Mouse (Mus musculus): ENCODE measurements around the gene Olfr657.

Olfr657 gene

DNA sequence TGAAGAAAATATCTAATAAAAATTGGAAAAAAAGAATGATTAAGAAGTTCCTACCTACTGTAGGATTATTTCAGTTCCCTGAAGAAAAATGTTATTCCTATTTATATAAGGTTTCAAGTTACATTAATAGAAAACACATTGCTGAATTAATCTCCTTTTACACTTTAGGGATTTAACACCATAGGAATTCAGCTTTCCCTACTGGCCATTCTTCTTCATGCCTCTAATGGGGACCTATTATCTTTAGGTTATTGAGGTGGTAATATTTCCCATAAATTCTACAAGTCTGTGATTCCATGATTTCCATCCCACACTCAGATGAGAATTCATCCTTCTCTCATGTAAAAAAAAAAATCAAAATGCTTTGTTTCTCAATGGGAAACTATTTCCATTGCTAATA lies at the start of gene Olfr657:
TSS of gene Olfr657 (plus strand) at position 301 of the 400 bp plus-strand sequence.
- DNase-seq (ENCODE audit: low read depth, low spot score), result no peak

DNA sequence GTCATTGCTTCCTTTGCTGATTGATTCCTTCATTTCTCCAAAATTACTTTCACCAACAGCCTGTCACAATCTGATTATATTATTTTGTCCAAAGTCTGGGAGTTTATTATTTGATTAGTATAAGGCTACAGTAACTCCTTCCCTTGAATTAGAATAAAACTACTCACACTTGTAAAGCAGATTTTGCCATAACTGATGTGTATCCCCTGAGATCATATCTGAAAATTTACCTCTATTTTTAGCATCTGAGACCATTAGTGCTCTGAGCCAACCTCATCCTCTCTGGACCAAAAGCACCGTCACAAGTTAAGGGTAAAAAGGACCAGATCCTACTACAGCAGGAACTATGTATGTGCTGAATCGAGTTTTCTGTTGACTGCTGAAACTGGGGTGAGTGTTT lies 47.6 kb upstream of the Olfr657 start, which contains the start of gene Olfr653:
TSS of gene Olfr653 (plus strand) at position 301 of the 400 bp plus-strand sequence.
- DNase-seq (ENCODE audit: low read depth, low spot score), result no peak

DNA sequence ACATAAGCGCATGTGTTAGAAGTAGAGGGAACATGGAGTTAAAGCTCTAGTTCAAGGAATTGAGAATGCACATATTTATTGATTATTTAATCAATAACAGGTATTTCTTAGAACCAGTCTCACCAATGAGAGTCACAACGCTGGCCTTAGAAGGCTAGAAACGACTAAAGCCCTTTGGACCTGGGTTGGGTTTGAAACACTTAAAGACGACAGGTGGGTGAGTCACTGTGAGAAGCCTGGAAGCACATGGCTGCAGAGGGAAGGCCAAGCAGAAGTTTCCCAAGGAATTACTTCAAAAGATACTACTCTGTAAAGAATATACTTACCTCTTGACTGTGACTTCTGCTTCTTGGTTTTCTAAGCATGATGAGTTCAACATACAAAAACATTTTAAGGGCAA lies 43.7 kb upstream of the Olfr657 start:
- no peak for DNase-seq (ENCODE audit: low read depth, low spot score)

DNA sequence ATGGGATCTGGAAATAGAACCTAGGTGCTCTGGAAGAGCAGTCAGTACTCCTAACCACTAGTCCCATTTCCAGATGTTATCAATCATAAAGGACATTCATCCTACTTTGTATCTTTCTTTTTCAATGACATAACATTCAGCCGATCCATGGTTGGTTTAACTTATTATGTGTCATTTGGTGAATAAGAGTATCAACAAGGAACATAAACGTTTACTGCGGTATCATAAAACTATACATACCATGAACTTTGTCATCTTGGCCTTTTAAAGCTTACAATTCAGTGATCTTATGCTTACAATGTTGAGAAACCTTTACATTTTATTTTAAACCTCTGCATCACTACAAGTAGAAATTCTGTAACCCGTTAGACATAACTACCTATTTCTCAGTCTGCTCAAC lies 43.2 kb upstream of the Olfr657 start:
- DNase-seq (ENCODE audit: low read depth, low spot score), result no peak

DNA sequence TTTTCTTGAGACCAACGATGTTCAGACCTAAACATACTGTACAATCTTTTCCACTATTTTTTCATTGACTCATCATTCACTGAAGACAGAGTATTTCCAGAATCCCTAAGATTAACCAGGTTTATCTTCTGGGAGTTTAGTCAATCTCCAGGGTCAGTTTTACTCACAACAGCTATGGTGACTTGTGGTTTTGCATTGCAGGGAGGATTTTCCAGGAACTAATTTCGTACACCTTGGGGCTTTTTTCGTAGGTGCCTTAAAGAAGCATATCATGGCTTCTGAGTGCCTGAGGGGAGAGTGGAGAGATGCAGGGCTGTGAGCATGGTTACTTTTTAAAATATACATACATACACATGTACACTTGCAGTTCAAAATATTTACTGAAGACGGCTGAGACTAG lies 37.9 kb upstream of the Olfr657 start, which contains the start of gene Olfr654:
TSS of gene Olfr654 (plus strand) at position 301 of the 400 bp plus-strand sequence.
- no peak for DNase-seq (ENCODE audit: low read depth, low spot score)

DNA sequence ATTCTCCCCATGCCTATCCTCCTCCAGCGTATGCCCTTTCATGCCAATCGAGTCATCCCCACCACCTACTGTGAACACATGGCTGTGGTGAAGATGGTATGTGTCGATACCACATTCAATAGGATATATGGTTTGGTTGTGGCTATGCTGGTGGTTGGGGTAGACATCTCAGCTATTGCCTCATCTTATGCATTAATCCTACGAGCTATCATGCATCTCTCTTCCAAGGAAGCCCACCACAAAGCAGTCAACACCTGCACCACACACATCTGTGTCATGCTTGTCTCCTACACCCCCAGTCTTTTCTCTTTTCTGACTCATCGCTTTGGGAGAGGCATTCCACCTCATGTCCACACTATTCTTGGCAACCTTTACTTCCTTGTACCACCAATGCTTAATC lies 36.3 kb upstream of the Olfr657 start:
- no peak for DNase-seq (ENCODE audit: low read depth, low spot score)

DNA sequence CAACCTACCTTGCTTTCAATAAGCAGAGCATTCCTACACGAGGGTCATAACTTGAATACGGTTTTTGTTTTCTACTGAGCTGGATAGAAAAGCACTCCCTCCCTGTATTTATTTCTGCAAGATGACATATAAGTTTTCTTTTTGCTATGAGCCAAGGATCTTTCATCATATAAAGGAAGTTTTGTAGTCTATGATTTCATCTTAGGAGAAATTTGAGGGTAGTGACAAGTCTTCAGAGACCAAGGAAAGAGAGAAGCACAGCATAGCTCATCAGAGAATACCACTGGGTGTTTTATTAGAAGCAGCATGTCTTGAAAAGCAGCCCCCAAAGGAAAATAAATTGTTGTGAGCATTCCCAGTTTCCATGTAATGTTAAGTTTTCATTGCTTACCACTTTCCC lies 22.9 kb upstream of the Olfr657 start, which contains the start of gene Olfr655:
TSS of gene Olfr655 (minus strand) at position 101 of the 400 bp plus-strand sequence.
- DNase-seq (ENCODE audit: low read depth, low spot score), result no peak

DNA sequence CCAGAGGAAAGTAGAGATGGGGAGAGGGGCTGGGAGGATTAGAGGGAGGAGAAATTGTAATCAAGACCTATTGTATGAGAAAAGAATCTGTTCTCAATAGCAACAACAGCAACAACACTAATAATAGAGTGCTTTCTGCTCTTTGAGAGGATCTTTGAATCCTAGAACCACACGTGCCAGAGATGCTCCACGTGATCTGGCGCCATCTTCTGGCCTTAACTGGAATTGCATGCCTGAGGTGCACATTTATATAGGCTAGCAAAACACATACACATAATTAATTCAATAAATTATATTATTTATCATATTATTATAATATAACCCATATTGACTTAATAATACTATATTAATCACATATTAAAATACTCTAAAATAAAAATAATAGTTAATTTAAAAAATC lies 21.4 kb upstream of the Olfr657 start:
- DNase-seq (ENCODE audit: low read depth, low spot score), result peak; percentile 60

DNA sequence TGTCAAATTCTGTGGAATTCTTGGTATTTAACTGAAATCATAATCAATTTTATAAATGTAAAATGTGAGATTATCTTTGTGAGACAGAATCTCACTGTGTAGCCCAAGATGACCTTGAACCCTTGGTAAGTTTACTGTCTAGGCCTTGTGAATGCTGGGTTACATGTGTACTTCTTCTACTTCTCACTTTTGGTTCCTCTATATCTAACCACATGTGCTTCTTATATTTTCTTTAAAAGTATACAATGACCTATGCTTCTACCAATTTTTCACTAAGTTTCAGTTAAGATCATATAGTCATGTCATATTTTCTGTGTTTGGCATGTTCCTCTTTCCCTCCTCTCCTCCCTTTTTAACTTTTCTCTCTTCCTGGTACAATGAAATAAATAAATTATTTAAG lies 19.9 kb upstream of the Olfr657 start:
- DNase-seq (ENCODE audit: low read depth, low spot score), result no peak

DNA sequence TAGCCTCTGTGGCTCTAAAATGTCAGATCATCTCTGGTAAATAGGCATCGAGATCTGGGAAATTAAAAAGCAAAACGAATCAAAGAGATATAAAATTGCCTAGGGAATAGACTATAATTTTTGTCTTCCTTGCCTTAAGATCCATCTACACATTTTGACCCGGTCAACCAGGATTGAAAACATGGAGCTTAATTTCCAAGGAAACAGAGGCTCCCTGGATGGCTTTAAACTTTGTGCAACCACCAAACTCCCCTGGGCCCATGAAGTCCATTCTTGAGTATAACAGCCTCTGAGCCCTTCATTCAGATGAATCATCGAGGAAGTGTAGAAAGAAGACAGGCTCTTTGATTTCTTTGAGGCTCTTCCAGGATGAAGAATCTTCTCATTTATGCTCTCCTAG lies 10.9 kb upstream of the Olfr657 start, which contains the start of gene Olfr656:
TSS of gene Olfr656 (plus strand) at position 301 of the 400 bp plus-strand sequence.
- no peak for DNase-seq (ENCODE audit: low read depth, low spot score)

DNA sequence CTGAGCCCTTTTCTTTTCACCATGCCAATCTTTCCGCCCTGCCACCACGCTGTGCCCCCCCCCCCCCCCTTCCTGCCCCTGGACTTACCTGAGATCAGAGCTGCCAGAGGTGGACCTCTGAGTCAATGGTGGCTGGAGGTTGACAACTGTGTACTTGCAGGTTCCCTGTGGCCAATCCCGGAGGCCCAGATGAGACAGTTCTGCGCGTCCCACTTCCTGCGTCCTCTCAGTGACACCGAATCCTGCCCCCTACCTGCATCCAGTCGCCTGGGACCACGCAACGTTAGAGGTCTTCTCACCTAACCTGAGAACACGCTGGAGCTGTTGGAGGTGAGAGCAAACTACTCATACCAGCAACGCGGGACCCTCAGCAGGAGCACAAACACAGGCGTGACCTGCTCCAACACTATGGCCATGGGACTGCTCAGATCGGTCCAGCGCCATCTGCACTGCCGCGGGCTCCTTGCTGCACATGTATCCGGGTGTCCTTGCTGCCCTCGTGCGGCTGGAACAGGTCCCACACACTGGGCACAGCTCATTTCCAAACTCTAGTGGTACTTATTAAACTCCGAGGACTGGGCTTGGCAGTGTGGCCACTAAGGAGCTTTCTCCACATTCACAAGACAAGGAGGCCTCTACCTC lies 22.4 kb downstream of the Olfr657 start, which contains the start of gene Olfr658:
TSS of gene Olfr658 (minus strand) at position 465 of the 642 bp plus-strand sequence.
- peak; percentile 75 for DNase-seq (ENCODE audit: low read depth, low spot score)

DNA sequence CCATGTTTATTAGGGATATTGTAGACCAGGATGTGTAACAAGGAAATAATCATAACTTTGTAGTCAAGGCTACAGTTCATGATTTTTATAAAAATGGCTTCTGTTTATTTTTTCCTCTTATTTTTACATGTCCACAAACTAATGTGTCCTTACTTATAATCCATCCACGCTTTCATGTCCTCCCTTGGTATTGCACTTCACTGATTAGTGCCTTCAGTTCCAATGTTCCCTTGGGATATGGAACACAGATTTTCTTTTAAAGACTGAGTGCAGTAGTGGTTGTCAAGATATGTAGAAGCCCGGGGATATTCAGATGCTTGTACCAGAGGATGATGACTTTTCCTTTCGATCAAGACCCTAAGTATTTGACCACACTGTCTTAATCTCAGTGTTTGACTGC lies 41.9 kb downstream of the Olfr657 start, which contains the start of gene Olfr659:
TSS of gene Olfr659 (plus strand) at position 301 of the 400 bp plus-strand sequence.
- DNase-seq (ENCODE audit: low read depth, low spot score), result no peak

DNA sequence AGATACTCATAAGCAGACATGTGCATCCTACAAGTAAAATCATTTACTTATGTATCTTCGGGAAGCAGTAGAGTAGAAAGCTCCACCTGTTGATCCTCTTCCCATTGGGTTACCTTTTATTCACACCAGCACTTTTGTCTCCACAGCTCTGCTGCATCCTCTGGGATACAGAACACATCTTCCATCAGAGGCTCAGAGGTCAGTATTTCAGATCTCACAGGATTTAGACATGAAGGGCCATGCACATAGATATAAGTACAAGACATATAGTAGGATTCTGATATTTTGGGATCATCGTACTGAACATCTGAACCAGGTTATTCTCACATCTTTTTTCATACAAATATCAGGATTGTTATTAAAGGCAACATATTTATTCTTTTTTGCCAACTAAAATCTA lies 61.6 kb downstream of the Olfr657 start, which contains the start of gene Olfr661:
TSS of gene Olfr661 (plus strand) at position 301 of the 400 bp plus-strand sequence.
- DNase-seq (ENCODE audit: low read depth, low spot score), result no peak
